Mouse (Mus musculus) olfactory bulb, adult 2 months (tissue): Measurements from ENCODE around the gene Ndufa13.

ENCODE experiments used
- CTCF ChIP-seq: fragments of 200-500 bp; IDR thresholded peaks from 2 replicates; pipeline ENCODE4 v1.5.1; 2012; ENCODE audit warnings: low read depth, mild to moderate bottlenecking, low read length, moderate library complexity; ENCODE audit not compliant: insufficient read depth
- POLR2A ChIP-seq: fragments of 200-500 bp; IDR thresholded peaks from 2 replicates; pipeline ENCODE4 v1.6.1; 2012; ENCODE audit warnings: mild to moderate bottlenecking, low read depth, low read length, moderate library complexity; ENCODE audit not compliant: insufficient read depth

DNA sequence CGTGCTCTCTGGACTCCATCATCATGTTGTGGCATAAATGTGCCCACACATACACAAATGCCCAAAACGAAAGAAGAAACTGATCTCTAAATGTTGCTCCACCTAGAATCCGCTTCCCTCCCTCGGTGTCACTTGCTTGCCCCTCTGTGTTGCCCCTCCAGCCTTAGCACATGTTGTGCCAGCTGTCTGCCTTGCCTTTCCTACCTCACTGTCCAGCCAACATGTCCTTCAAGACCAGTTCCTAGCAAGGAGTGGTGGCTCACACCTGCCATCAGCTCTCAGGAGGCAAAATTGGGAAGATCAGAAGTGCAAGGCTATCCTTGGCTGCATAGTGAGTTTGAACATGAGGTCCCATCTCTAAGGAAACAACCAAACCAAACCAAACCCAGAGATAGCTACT is 25.0 kb downstream of the Ndufa13 start:
- TF ChIP-seq POLR2A (no peak), CTCF (no peak)
